Mouse (Mus musculus) bone marrow macrophage, adult 2 months (primary cell): Measurements from ENCODE around the gene Pacrg.

Source experiments
- CTCF ChIP-seq: IDR thresholded peaks from 2 replicates; pipeline ENCODE4 v1.5.1; 2012; ENCODE audit warnings: low read depth, mild to moderate bottlenecking, low read length, moderate library complexity
- POLR2A ChIP-seq: IDR thresholded peaks from 2 replicates; pipeline ENCODE4 v1.6.1; 2012; ENCODE audit warnings: mild to moderate bottlenecking, low read depth, low read length, borderline replicate concordance

GRCm38 (mm10) chr17:10548969-10549368 lies 291.1 kb downstream of the Pacrg start:
- TF ChIP-seq POLR2A: no peak
- no peak for TF ChIP-seq CTCF
